Mouse (Mus musculus) heart, adult 18-20 months (tissue): Measurements from ENCODE around the gene Tro. TPM values are rescaled to one million over a fixed set of nuclear protein-coding genes. Genes with fewer than 3 reads are reported as not detected.

Experiments used
- DNase-seq, 2 experiments: peaks; one replicate each; pipeline ENCODE4 v3.0.0; 2021 to 2022; ENCODE audit warnings: mixed read lengths in 1 of 2
- long read RNA-seq, 2 experiments: library from polyadenylated mRNA; stranded (forward); transcript quantifications; one replicate each; pipeline ENCODE4 v2.0.0; 2021
- total RNA-seq, 2 experiments: library from RNA; stranded (reverse); gene quantifications; 2 replicates each; pipeline ENCODE4 v1.2.3; 2021

Tro gene
- total RNA-seq, result under 1 TPM; 0.39 to 0.99 TPM
- long read RNA-seq, experiment 1, full-length matches to known transcripts, result 1 of 1 reads
- long read RNA-seq, experiment 1, partial matches to known transcripts, result 0 of 1 reads
- long read RNA-seq, experiment 1, other reads (novel, unspliced or antisense), result 0 of 1 reads
- long read RNA-seq, experiment 2, result 0 reads

- DNase-seq, result peak in 1 of 2 experiments; percentile 14
Measured at GRCm38 (mm10) chrX:150656908-150657796, at the start of gene Tro. Tro (minus strand) TSS chrX:150657583.

DNA sequence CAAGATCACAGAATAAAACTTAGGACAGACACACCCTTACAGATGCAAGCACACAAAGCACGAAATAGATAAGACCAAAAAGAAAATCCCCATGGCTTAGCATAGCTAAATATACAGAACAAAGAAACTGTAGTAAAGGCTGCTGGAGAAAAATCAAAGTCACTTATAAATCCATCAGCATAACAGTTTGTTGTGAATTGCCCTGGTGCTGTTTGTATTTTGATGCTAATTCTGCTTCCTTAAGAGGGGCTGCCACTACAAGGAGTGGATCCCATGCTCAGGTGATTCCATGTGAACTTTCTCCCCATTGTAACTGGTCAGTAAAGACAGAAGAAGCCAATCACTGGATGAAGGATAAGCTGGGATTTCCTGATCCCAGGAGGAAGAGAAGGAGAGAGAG is 20.1 kb upstream of the Tro start:
- no peak for DNase-seq

DNA sequence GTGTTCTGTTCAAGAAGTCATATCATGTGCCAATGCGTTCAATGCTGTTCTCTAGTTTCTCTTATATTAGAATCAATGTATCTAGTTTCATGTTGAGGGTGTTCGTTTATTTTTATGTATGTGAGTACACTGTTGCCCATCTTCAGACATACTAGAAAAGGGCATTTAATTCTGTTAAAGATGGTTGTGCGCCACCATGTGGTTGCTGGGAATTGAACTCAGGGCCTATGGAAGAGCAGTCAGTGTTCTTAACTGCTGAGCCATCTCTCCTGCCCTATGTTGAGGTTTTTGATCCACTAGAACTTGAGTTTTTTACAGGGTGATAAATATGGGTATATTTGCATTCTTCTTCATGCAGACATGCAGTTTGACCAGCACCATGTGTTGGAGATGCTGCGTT is 5.4 kb upstream of the Tro start:
- DNase-seq, result peak; percentile 7 to 27

GRCm38 (mm10) chrX:150657797-150658118 is 375 bp upstream of the Tro start:
- no peak for DNase-seq

GRCm38 (mm10) chrX:150656122-150656907 is 1.1 kb downstream of the Tro start:
- DNase-seq, result no peak

DNA sequence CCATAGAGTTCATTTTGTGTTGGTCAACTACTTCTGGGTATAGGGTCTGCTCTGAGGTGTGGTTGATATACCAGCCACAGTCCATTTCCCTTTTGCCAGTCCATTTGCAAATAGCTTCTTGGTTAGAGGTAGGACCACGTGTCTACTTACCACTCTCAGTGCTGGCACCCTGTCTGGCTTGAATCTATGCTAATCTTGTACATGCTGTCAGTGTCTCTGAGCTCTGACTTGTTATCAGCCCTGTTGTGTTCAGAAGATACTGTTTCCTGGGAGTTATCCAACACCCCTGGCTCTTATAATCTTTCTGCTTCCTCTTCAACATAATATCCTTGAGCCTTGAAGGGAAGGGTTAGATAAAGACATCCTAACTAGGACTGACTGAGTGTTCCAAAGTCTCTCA is 21.0 kb downstream of the Tro start:
- DNase-seq, result no peak

- peak; percentile 13 to 28 for DNase-seq
Measured at GRCm38 (mm10) chrX:150598882-150599281, 58.5 kb downstream of the Tro start.

Other genes starting within 250 kb of the Tro start
- gene Tmem29, start 198.4 kb downstream of the Tro start, total RNA-seq, result 1 to 10 TPM; 3.1 to 3.2 TPM
- gene Alas2, start 110.2 kb downstream of the Tro start, total RNA-seq, result 100 to 1,000 TPM; 100 to 122 TPM
- 10 to 100 TPM in 1 of 2 experiments, 1 to 10 TPM in 1; 10.0 to 15.5 TPM for gene Pfkfb1, start 69.4 kb downstream of the Tro start, total RNA-seq
- gene Apex2, start 67.7 kb downstream of the Tro start, total RNA-seq, result 10 to 100 TPM in 1 of 2 experiments, 1 to 10 TPM in 1; 8.1 to 10.0 TPM
- gene Maged2, start 156.8 kb upstream of the Tro start, total RNA-seq, result 10 to 100 TPM; 21.8 to 24.2 TPM